Mouse (Mus musculus) liver, embryonic 11.5 days (tissue): ENCODE measurements around the gene Cdc14b. TPM values are rescaled to one million over a fixed set of nuclear protein-coding genes. Genes with fewer than 3 reads are reported as not detected.

Experiments
- ATAC-seq: fragments of 200-750 bp; cut with Nextera tagmentation; replicated peaks from 2 replicates; pipeline ENCODE4 v1.8.0; 2017; ENCODE audit warnings: moderate number of reproducible peaks, mild to moderate bottlenecking, moderate TSS enrichment, moderate library complexity; ENCODE audit not compliant: low FRiP score
- DNase-seq: peaks from one replicate; pipeline ENCODE4 v3.0.0-alpha.2; 2017; ENCODE audit warnings: low spot score
- H3K27ac ChIP-seq: fragments of 300-500 bp; sonication (generic); 2 replicates; pipeline ENCODE4 v1.5.1; 2014; ENCODE audit warnings: mild to moderate bottlenecking, low read depth, low read length, control low read depth
- H3K27me3 ChIP-seq: fragments of 300-500 bp; sonication (generic); replicated peaks from 2 replicates; pipeline ENCODE4 v1.6.1; 2014; ENCODE audit warnings: low read length, mixed read lengths; ENCODE audit not compliant: control insufficient read depth, insufficient read depth
- H3K36me3 ChIP-seq: fragments of 300-500 bp; sonication (generic); 2 replicates; pipeline ENCODE4 v1.6.1; 2014; ENCODE audit warnings: mild to moderate bottlenecking, low read length, moderate library complexity, mixed read lengths; ENCODE audit not compliant: control insufficient read depth, insufficient read depth
- H3K4me1 ChIP-seq: fragments of 300-500 bp; sonication (generic); replicated peaks from 2 replicates; pipeline ENCODE4 v1.6.1; 2014; ENCODE audit warnings: low read length, mixed read lengths; ENCODE audit not compliant: control insufficient read depth, insufficient read depth
- H3K4me2 ChIP-seq: fragments of 300-500 bp; sonication (generic); 2 replicates; pipeline ENCODE4 v1.6.1; 2014; ENCODE audit warnings: mild to moderate bottlenecking, control low read depth, moderate library complexity
- H3K4me3 ChIP-seq: fragments of 300-500 bp; sonication (generic); 2 replicates; pipeline ENCODE4 v1.5.1; 2014; ENCODE audit warnings: low read depth, low read length, control low read depth
- H3K9ac ChIP-seq: fragments of 300-500 bp; sonication (generic); 2 replicates; pipeline ENCODE4 v1.6.1; 2014; ENCODE audit warnings: low read depth, low read length, control low read depth
- H3K9me3 ChIP-seq: fragments of 300-500 bp; sonication (generic); 2 replicates; pipeline ENCODE4 v1.6.1; 2016; ENCODE audit warnings: low read length, inconsistent platforms, mixed read lengths; ENCODE audit not compliant: control insufficient read depth
- WGBS: fragments of 180-500 bp; shearing (Covaris S2); extraction: QIAGEN DNeasy Blood & Tissue Kit; methylation state at CpG from one replicate; pipeline ENCODE4 v1.1.7; 2014; 5-methylcytosine and 5-hydroxymethylcytosine counted together
- polyA plus RNA-seq: library from polyadenylated mRNA; unstranded; fragments of >200 nt; fragmentation: Nextera tagmentation; extraction: Ambion mirVana; gene quantifications from 2 replicates; pipeline ENCODE4 v1.2.1, GENCODE M21; 2014

Cdc14b gene
- 16.6 and 17.5 TPM in 2 replicates for polyA plus RNA-seq

DNA sequence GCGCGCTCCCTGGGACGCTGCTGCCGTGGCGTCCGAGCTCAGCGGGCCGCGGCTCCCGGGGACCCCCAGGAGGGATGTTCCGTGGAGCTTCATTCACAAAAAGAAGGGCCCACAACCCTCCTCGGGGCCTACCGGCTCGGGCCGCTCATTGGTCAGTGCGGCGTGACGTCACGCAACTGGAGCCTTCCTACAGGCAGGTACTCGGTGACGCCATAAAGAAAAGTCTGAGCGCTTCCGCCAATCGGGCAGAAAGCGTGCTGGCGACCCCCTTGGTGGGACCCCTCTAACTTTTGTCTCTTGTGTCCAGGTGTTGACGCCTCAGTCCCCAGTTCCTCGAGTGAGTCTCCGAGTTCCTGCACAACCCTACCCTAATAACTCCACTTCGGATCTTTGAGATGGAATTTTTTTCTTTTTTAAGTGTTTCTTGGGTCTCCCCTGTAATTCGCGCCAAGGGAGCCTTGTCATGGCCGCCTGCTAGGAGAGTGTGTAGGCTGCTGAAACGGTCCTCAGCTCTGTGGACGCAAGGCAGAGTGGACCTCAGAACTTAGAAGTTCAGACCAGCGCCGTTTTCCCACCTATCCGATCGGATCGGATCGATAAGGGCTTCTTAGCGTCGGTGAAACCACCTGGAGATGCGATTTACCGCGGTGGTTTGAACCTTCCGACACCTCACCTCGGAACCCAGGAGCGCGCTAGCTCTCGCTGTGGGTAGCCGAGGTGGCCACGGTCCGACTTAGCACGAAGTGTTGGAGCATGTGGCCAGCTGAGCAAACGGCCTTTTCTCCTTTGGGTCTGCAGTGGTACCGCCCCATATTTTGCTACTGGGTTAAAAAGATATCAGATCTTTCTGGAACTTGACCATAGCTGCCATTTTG lies at the start of gene Cdc14b:
TSS of gene Cdc14b (minus strand) at position 412 of the 875 bp plus-strand sequence.
- Histone ChIP-seq H3K27ac (peak within 1 kb of the TSS; percentile 52), H3K27me3 (0 out of 2 replicates have a peak, but pooled peaks cover 4% of the 10 kb centered on the region), H3K36me3 (no peaks in the 10 kb centered on the region), H3K9me3 (no peaks in the 10 kb centered on the region), H3K4me2 (peak within 1 kb of the TSS; percentile 99), H3K4me1 (peaks cover 13% of the 10 kb centered on the region; the same call in 1 of the 2 replicates), H3K9ac (peak within 1 kb of the TSS; percentile 77), H3K4me3 (peak within 1 kb of the TSS; percentile 75)
- DNase-seq (peak; percentile 84), ATAC-seq (peak; percentile 93)
- WGBS, result under 1% methylated on average over 57 of the region's 57 CpGs

DNA sequence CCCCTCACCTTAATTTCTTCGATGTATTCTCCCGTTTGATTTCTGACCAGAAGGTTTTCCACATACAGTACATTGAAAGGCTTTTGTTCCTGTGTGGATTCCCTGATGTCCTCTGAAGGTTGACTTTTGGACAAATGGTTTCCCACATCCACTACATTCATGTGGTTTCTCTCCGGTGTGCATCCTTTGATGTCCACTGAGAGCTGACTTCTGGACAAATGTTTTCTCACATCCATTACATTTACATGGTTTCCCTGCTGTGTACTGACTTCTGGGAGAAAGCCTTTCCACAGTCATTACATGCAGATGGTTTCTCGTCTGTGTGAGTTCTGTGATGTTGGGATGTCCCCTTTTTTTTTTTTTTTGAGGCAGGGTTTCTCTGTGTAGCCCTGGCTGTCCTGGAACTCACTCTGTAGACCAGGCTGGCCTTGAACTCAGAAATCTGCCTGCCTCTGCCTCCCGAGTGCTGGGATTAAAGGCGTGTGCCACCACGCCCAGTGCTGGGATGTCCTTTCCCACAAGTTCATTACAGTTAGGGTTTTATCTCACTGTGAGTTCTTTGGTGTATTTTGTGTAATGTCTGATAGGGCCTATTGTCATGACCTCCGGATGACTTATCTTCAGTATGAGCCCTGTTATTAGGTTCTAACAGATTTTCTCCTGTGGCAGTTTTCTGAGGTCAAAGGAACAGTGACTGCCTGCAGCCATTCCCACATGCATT lies 47.6 kb upstream of the Cdc14b start:
- no peak for ATAC-seq
- H3K4me2 ChIP-seq, result no peak overlapping the region
- no peak overlapping the region for H3K27ac ChIP-seq
- no peaks in the 10 kb centered on the region for H3K27me3 ChIP-seq
- H3K36me3 ChIP-seq, result no peaks in the 10 kb centered on the region
- H3K9ac ChIP-seq, result no peak overlapping the region
- 66% methylated on average over 8 of the region's 8 CpGs for WGBS
- H3K9me3 ChIP-seq, result no peaks in the 10 kb centered on the region
- no peak overlapping the region for H3K4me3 ChIP-seq
- DNase-seq, result no peak
- no peaks in the 10 kb centered on the region for H3K4me1 ChIP-seq

DNA sequence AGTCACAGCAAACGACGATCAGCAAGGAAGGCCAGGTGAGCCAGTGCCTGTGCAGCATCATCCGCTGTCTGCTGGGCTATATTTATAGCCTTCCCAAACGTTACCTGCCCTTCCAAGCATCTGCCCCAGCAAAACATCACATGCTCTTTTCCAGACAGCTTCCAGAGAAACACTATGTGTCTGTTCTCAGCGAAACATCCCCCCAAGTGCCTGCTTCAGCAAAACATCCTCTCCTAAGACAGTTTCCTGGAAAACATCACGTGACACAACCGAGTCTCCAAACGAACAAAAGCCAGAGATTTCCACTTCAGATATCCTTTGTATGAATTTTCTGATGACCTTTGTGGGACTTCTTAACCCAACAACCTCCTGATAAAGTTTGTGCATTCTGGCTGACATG lies 45.2 kb upstream of the Cdc14b start:
- H3K27ac ChIP-seq, result no peak overlapping the region

DNA sequence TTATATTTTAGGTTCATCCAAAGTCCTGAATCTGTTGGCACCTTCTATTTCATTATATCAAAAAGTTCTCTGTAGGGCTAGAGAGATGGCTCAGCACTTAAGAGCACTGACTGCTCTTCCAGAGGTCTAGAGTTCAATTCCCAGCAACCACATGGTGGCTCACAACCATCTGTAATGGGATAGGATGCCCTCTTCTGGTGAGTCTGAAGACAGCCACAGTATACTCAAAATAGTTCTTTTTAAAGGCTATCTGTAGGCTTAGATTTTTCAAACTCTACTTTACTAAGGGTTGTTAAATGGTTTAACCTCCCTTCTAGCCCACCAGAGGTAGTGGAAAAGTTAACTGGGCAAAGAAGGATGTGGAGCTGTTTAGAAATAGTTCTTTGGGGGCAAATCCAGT lies 44.7 kb upstream of the Cdc14b start:
- H3K4me3 ChIP-seq, result no peak overlapping the region

More for the DNA sequence above, 45.2 kb upstream of the Cdc14b start:
- Histone ChIP-seq H3K9me3 (no peaks in the 10 kb centered on the region), H3K9ac (no peak overlapping the region), H3K36me3 (no peaks in the 10 kb centered on the region), H3K4me3 (no peak overlapping the region), H3K4me2 (no peak overlapping the region), H3K27me3 (no peaks in the 10 kb centered on the region), H3K4me1 (no peaks in the 10 kb centered on the region)
- no peak for ATAC-seq
- no peak for DNase-seq
- 63% methylated on average over 8 of the region's 8 CpGs for WGBS

DNA sequence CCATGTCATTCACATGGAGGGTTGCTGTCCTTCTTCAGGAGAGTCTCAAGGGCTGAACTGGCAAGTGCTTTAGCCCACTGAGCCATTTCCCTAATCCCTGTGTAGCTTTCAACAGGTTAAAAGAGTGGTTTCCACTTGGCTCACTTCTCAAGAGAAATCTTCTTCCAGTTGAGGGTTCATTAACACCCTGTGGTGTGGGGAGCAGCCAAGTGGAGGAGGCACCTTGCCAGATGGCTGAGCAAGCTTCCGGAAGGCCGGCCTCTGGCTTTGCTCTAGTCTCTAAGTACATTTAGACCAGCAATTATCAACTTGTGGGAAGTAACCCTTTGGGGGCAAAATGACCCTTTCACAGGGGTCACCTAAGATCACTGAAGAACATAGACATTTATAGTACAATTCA lies 43.3 kb upstream of the Cdc14b start:
- no peak overlapping the region for H3K4me3 ChIP-seq
- H3K9ac ChIP-seq, result no peak overlapping the region
- no peak overlapping the region for H3K4me2 ChIP-seq
- H3K4me1 ChIP-seq, result no peaks in the 10 kb centered on the region
- H3K27me3 ChIP-seq, result no peaks in the 10 kb centered on the region
- no peak overlapping the region for H3K27ac ChIP-seq
- H3K36me3 ChIP-seq, result no peaks in the 10 kb centered on the region
- WGBS, result 78% methylated on average over 2 of the region's 2 CpGs
- DNase-seq (no peak), ATAC-seq (no peak)
- no peaks in the 10 kb centered on the region for H3K9me3 ChIP-seq

More for the DNA sequence above, 44.7 kb upstream of the Cdc14b start:
- ATAC-seq (no peak), DNase-seq (no peak)
- H3K27me3 ChIP-seq, result no peaks in the 10 kb centered on the region
- no peaks in the 10 kb centered on the region for H3K9me3 ChIP-seq
- H3K4me2 ChIP-seq, result no peak overlapping the region
- H3K4me1 ChIP-seq, result no peaks in the 10 kb centered on the region
- H3K9ac ChIP-seq, result no peak overlapping the region
- H3K36me3 ChIP-seq, result no peaks in the 10 kb centered on the region
- H3K27ac ChIP-seq, result no peak overlapping the region

DNA sequence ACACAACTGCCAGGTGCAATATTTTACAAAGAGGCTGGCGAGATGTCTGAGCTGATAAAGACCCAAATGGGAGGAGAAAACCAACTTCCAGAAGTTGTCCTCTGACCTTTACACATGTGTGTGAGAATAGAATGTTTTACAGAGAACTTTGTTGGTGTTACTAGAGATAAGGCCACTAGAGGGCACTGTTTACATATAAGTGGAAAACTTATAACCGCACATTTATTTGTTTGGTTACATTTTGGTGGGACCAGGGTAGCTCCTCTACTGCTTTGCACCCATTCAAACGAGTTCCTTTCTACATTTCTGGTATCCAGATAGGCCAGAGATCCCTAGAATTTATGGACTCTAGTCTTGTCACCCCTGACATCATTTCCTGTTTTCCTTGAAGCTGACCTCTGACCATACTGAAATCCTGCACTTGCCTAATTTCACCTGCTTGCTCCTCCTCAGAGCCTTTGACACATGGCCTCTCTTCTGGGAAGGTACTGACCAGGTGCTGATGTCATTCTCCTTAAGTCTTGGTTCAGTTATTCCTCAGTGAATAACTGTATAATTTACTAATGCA lies 40.5 kb upstream of the Cdc14b start:
- peaks cover 13% of the 10 kb centered on the region for H3K4me1 ChIP-seq
- ATAC-seq (no peak), DNase-seq (no peak)
- no peak overlapping the region for H3K9ac ChIP-seq
- H3K27me3 ChIP-seq, result no peaks in the 10 kb centered on the region
- no peaks in the 10 kb centered on the region for H3K9me3 ChIP-seq
- no peak overlapping the region for H3K4me3 ChIP-seq
- H3K27ac ChIP-seq, result no peak overlapping the region
- under 1% methylated on average over 3 of the region's 3 CpGs for WGBS
- H3K4me2 ChIP-seq, result no peak overlapping the region
- no peaks in the 10 kb centered on the region for H3K36me3 ChIP-seq

DNA sequence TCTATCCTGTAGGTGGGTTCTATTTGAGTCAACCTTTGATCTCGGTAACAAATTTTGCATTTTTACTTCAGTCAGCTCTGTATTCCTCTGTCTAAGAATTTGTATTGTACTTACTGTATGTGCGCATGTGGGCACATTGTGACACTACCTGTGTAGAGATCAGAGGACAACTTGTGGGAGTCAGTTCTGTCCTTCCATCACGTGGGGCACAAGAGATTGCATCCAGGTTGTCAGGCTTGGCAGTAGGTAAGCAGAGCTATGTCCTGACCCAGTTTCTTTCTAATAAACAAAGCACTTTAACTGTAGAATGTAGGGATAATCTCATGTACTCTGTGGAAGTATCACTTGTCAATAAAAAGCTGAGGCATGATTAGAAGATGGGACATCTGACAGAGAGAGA lies 39.0 kb upstream of the Cdc14b start:
- 70% methylated on average over 3 of the region's 3 CpGs for WGBS
- Histone ChIP-seq H3K27ac (no peak overlapping the region), H3K4me1 (peaks cover 28% of the 10 kb centered on the region), H3K36me3 (no peaks in the 10 kb centered on the region), H3K27me3 (no peaks in the 10 kb centered on the region), H3K9ac (no peak overlapping the region), H3K9me3 (no peaks in the 10 kb centered on the region), H3K4me2 (no peak overlapping the region), H3K4me3 (no peak overlapping the region)
- DNase-seq, result no peak
- ATAC-seq, result no peak

DNA sequence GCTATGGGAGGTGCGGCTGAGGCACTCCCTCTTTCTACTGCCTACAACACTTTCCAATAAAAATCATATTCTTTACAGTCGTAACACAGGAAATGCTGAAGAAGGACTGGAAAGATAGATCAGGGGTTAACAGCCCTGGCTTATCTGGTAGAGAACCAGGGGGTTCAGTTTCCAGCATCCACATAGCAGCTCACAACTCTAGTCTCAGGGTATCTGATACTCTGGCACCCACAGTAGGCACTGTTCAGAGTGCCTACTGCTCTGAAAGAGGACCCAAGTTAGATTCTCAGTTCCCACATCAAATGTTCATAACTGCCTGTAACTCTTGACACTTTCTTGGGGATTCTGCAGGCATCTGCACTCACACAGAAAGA lies 37.8 kb upstream of the Cdc14b start:
- 0% methylated on average over 2 of the region's 2 CpGs for WGBS
- DNase-seq, result no peak
- peak overlapping the region; percentile 74 for H3K9ac ChIP-seq
- peak; percentile 49 for ATAC-seq
- H3K36me3 ChIP-seq, result no peaks in the 10 kb centered on the region
- peaks cover 28% of the 10 kb centered on the region for H3K4me1 ChIP-seq
- H3K4me3 ChIP-seq, result peak overlapping the region; percentile 56
- no peaks in the 10 kb centered on the region for H3K27me3 ChIP-seq
- peak overlapping the region; percentile 50 for H3K27ac ChIP-seq
- peak overlapping the region; percentile 73 for H3K4me2 ChIP-seq
- no peaks in the 10 kb centered on the region for H3K9me3 ChIP-seq
